Mouse (Mus musculus): ENCODE measurements at regions not wholly inside any gene's neighbourhood (a gene's known extent, or its start where the extent isn't known, plus 50 kb on each side); places are given as distances from the start of the nearest gene placed in this dataset.

- Histone ChIP-seq H3K27ac (replicated peaks) (no peak overlapping the region), H3K27me3 (no peaks in the 10 kb centered on the region), H3K4me3 (no peak overlapping the region), H3K36me3 (no peaks in the 10 kb centered on the region), H3K4me1 (replicated peaks) (no peaks in the 10 kb centered on the region), H3K9ac (no peak overlapping the region), H3K9me3 (no peaks in the 10 kb centered on the region), H3K4me2 (no peak overlapping the region)
- ATAC-seq (ENCODE audit: low read depth) = no peak
- WGBS = 62% methylated on average over 1 of the region's 1 CpGs
These were observed 632.7 kb upstream of the Nox3 start for GRCm38 (mm10) chr17:4328810-4329209.

- Histone ChIP-seq H3K9me3 (no peaks in the 10 kb centered on the region), H3K36me3 (no peaks in the 10 kb centered on the region), H3K4me2 (no peak overlapping the region), H3K9ac (no peak overlapping the region), H3K4me1 (replicated peaks) (no peaks in the 10 kb centered on the region), H3K27ac (replicated peaks) (no peak overlapping the region), H3K27me3 (no peaks in the 10 kb centered on the region), H3K4me3 (no peak overlapping the region)
- 65% methylated on average over 9 of the region's 9 CpGs for WGBS
- ATAC-seq (ENCODE audit: low read depth) = no peak
These were observed 635.6 kb upstream of the Nox3 start for GRCm38 (mm10) chr17:4331650-4332049.

GRCm38 (mm10) chr17:4333091-4333490, 637.0 kb upstream of the Nox3 start:
- H3K36me3 ChIP-seq = no peaks in the 10 kb centered on the region
- H3K27ac ChIP-seq (replicated peaks) = no peak overlapping the region
- H3K27me3 ChIP-seq = no peaks in the 10 kb centered on the region
- H3K9me3 ChIP-seq = no peaks in the 10 kb centered on the region
- ATAC-seq (ENCODE audit: low read depth) = no peak
- H3K4me3 ChIP-seq = no peak overlapping the region
- 95% methylated on average over 4 of the region's 4 CpGs for WGBS
- no peaks in the 10 kb centered on the region for H3K4me1 ChIP-seq (replicated peaks)
- no peak overlapping the region for H3K9ac ChIP-seq
- no peak overlapping the region for H3K4me2 ChIP-seq

- no peaks in the 10 kb centered on the region for H3K36me3 ChIP-seq
- H3K4me2 ChIP-seq = no peak overlapping the region
- no peaks in the 10 kb centered on the region for H3K27me3 ChIP-seq
- H3K9me3 ChIP-seq = no peaks in the 10 kb centered on the region
- H3K4me1 ChIP-seq (replicated peaks) = no peaks in the 10 kb centered on the region
- H3K4me3 ChIP-seq = no peak overlapping the region
- H3K9ac ChIP-seq = no peak overlapping the region
- 74% methylated on average over 1 of the region's 1 CpGs for WGBS
- ATAC-seq (ENCODE audit: low read depth) = no peak
- no peak overlapping the region for H3K27ac ChIP-seq (replicated peaks)
These were observed 641.1 kb upstream of the Arid1b start for GRCm38 (mm10) chr17:4353018-4353417.

- Histone ChIP-seq H3K27me3 (no peaks in the 10 kb centered on the region), H3K9ac (no peak overlapping the region), H3K4me2 (no peak overlapping the region), H3K9me3 (no peaks in the 10 kb centered on the region), H3K4me1 (replicated peaks) (no peaks in the 10 kb centered on the region), H3K36me3 (no peaks in the 10 kb centered on the region), H3K4me3 (no peak overlapping the region), H3K27ac (replicated peaks) (no peak overlapping the region)
- ATAC-seq (ENCODE audit: low read depth) = no peak
- 92% methylated on average over 5 of the region's 5 CpGs for WGBS
These were observed 638.5 kb upstream of the Arid1b start for GRCm38 (mm10) chr17:4355506-4356218.

GRCm38 (mm10) chr17:4360413-4361320, 633.5 kb upstream of the Arid1b start:
- 70% methylated on average over 4 of the region's 4 CpGs for WGBS
- Histone ChIP-seq H3K4me2 (no peak overlapping the region), H3K9me3 (no peaks in the 10 kb centered on the region), H3K27ac (replicated peaks) (no peak overlapping the region), H3K27me3 (no peaks in the 10 kb centered on the region), H3K4me1 (replicated peaks) (no peaks in the 10 kb centered on the region), H3K9ac (no peak overlapping the region), H3K36me3 (no peaks in the 10 kb centered on the region), H3K4me3 (no peak overlapping the region)
- no peak for ATAC-seq (ENCODE audit: low read depth)

GRCm38 (mm10) chr17:4365811-4366210, 628.3 kb upstream of the Arid1b start:
- Histone ChIP-seq H3K27ac (replicated peaks) (no peak overlapping the region), H3K4me2 (no peak overlapping the region), H3K36me3 (no peaks in the 10 kb centered on the region), H3K4me1 (replicated peaks) (no peaks in the 10 kb centered on the region), H3K9ac (no peak overlapping the region), H3K9me3 (no peaks in the 10 kb centered on the region), H3K27me3 (no peaks in the 10 kb centered on the region), H3K4me3 (no peak overlapping the region)
- ATAC-seq (ENCODE audit: low read depth) = no peak

- Histone ChIP-seq H3K4me2 (no peak overlapping the region), H3K27me3 (no peaks in the 10 kb centered on the region), H3K4me3 (no peak overlapping the region), H3K36me3 (no peaks in the 10 kb centered on the region), H3K9me3 (no peaks in the 10 kb centered on the region), H3K27ac (replicated peaks) (no peak overlapping the region), H3K9ac (no peak overlapping the region), H3K4me1 (replicated peaks) (no peaks in the 10 kb centered on the region)
- ATAC-seq (ENCODE audit: low read depth) = no peak
- WGBS = 97% methylated on average over 1 of the region's 1 CpGs
These were observed 613.7 kb upstream of the Arid1b start for GRCm38 (mm10) chr17:4380449-4380848.

GRCm38 (mm10) chr17:4380873-4381272, 613.3 kb upstream of the Arid1b start:
- Histone ChIP-seq H3K27ac (replicated peaks) (no peak overlapping the region), H3K4me2 (no peak overlapping the region), H3K9me3 (no peaks in the 10 kb centered on the region), H3K27me3 (no peaks in the 10 kb centered on the region), H3K9ac (no peak overlapping the region), H3K4me1 (replicated peaks) (no peaks in the 10 kb centered on the region), H3K36me3 (no peaks in the 10 kb centered on the region), H3K4me3 (no peak overlapping the region)
- ATAC-seq (ENCODE audit: low read depth) = no peak

GRCm38 (mm10) chr17:4381896-4382685, 612.0 kb upstream of the Arid1b start:
- WGBS = 81% methylated on average over 13 of the region's 13 CpGs
- H3K4me3 ChIP-seq = no peak overlapping the region
- H3K27me3 ChIP-seq = no peaks in the 10 kb centered on the region
- no peak overlapping the region for H3K4me2 ChIP-seq
- H3K4me1 ChIP-seq (replicated peaks) = no peaks in the 10 kb centered on the region
- no peak overlapping the region for H3K9ac ChIP-seq
- no peak overlapping the region for H3K27ac ChIP-seq (replicated peaks)
- H3K9me3 ChIP-seq = no peaks in the 10 kb centered on the region
- H3K36me3 ChIP-seq = no peaks in the 10 kb centered on the region
- ATAC-seq (ENCODE audit: low read depth) = no peak

- Histone ChIP-seq H3K36me3 (no peaks in the 10 kb centered on the region), H3K9ac (no peak overlapping the region), H3K9me3 (no peaks in the 10 kb centered on the region), H3K27ac (replicated peaks) (no peak overlapping the region), H3K4me2 (no peak overlapping the region), H3K4me1 (replicated peaks) (no peaks in the 10 kb centered on the region), H3K27me3 (no peaks in the 10 kb centered on the region), H3K4me3 (no peak overlapping the region)
- no peak for ATAC-seq (ENCODE audit: low read depth)
These were observed 611.4 kb upstream of the Arid1b start for GRCm38 (mm10) chr17:4382716-4383115.

GRCm38 (mm10) chr17:4387616-4388015, 606.5 kb upstream of the Arid1b start:
- H3K9ac ChIP-seq = no peak overlapping the region
- no peak for ATAC-seq (ENCODE audit: low read depth)
- no peak overlapping the region for H3K4me2 ChIP-seq
- no peaks in the 10 kb centered on the region for H3K27me3 ChIP-seq
- H3K27ac ChIP-seq (replicated peaks) = no peak overlapping the region
- no peaks in the 10 kb centered on the region for H3K9me3 ChIP-seq
- H3K4me3 ChIP-seq = no peak overlapping the region
- H3K36me3 ChIP-seq = no peaks in the 10 kb centered on the region
- H3K4me1 ChIP-seq (replicated peaks) = no peaks in the 10 kb centered on the region
- WGBS = 62% methylated on average over 4 of the region's 4 CpGs
